Mouse (Mus musculus) sigmoid colon, adult 10 weeks (tissue): ENCODE data around the gene Gm4177. TPM values are rescaled to one million over a fixed set of nuclear protein-coding genes. Genes with fewer than 3 reads are reported as not detected.

ENCODE experiments used
- polyA plus RNA-seq: library from polyadenylated mRNA; stranded (reverse); fragments of 350-450 nt; fragmentation: Illumina TruSeq; extraction: RNeasy Lipid Tissue Mini Kit (QIAGEN cat#74804); gene quantifications from one replicate; pipeline ENCODE4 v1.2.3, GENCODE M21; 2014; ENCODE audit warnings: low read depth, low replicate concordance

Gene Gm4177
- polyA plus RNA-seq, result not detected

DNA sequence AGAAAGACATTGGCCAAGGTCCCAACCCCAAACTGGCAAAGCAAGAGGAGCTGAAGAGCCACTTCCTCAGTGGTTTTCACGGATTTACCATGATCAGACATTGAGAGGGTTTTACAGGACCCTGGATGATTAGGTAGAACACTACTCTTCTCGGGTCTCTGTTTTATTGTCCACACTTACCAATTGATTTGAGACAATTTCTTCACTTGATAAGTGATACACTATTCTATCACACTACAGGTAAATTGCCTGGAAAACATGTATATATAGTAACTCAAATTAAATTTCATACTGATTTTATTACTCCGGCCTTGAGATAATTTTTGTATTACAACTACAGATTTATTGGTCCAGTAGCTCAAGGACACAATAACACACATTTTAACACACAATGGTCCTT, at the start of gene Gm4177:
Gm4177 (minus strand) TSS at position 101 of the 400 bp plus-strand sequence.

GRCm38 (mm10) chr7:21844167-21844566, 47.6 kb upstream of the Gm4177 start, which contains the start of gene Gm5725:
Gene Gm5725 (minus strand): TSS chr7:21844267.

DNA sequence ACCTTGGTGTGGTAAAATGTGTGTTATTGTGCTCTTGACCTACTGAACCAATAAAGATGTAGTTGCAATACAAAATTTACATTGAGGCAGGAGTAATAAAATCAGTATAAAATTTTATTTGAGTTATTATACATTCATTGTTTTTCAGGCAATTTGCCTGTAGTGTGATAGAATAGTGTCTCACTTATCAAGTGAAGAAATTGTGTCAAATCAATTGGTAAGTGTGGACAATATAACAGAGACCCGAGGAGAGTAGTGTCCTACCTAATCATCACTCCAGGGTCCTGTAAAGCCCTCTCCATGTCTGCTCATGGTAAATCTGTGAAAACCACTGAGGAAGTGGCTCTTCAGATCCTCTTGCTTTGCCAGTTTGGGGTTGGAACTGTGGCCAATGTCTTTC, 35.5 kb upstream of the Gm4177 start, which contains the start of gene Vmn1r135:
Vmn1r135 (plus strand) TSS at position 301 of the 400 bp plus-strand sequence.

GRCm38 (mm10) chr7:21761375-21761774, 35.2 kb downstream of the Gm4177 start, which contains the start of gene Gm4175:
Gene Gm4175 (minus strand): TSS chr7:21761475.

Other genes with a start within 250 kb of the Gm4177 start
- gene Vmn1r132, start 182.6 kb downstream of the Gm4177 start, polyA plus RNA-seq, result not detected
- not detected for gene Gm4175, start 35.3 kb downstream of the Gm4177 start, polyA plus RNA-seq
- not detected for gene Vmn1r135, start 35.6 kb upstream of the Gm4177 start, polyA plus RNA-seq
- gene Gm5725, start 47.5 kb upstream of the Gm4177 start, polyA plus RNA-seq, result not detected
- not detected for gene Gm5891, start 124.6 kb upstream of the Gm4177 start, polyA plus RNA-seq
- gene Vmn1r137, start 197.9 kb upstream of the Gm4177 start, polyA plus RNA-seq, result not detected
- not detected for gene Vmn1r138, start 232.2 kb upstream of the Gm4177 start, polyA plus RNA-seq